Mouse (Mus musculus) frontal cortex, adult (tissue): Measurements from ENCODE around the gene Wrb.

Source experiments
- ATAC-seq: cut with Nextera tagmentation; 2 replicates; pipeline ENCODE4 v1.9.2; 2017; ENCODE audit warnings: mild to moderate bottlenecking, moderate library complexity, mixed read lengths; ENCODE audit not compliant: low TSS enrichment

Gene Wrb

GRCm38 (mm10) chr16:96158511-96159080 lies 13.4 kb downstream of the Wrb start:
- ATAC-seq: no peak

- ATAC-seq: no peak
These were observed 14.0 kb downstream of the Wrb start for GRCm38 (mm10) chr16:96159091-96159731.

- ATAC-seq: no peak
These were observed 14.7 kb downstream of the Wrb start for GRCm38 (mm10) chr16:96159794-96160346.

GRCm38 (mm10) chr16:96160927-96161326 lies 15.7 kb downstream of the Wrb start:
- ATAC-seq: no peak

GRCm38 (mm10) chr16:96161336-96161735 lies 16.1 kb downstream of the Wrb start:
- ATAC-seq: no peak

GRCm38 (mm10) chr16:96165723-96166264 lies 20.6 kb downstream of the Wrb start:
- no peak for ATAC-seq

GRCm38 (mm10) chr16:96168837-96169236 lies 23.6 kb downstream of the Wrb start:
- ATAC-seq: no peak

GRCm38 (mm10) chr16:96173648-96174047 lies 28.4 kb downstream of the Wrb start:
- no peak for ATAC-seq

- no peak for ATAC-seq
These were observed 30.2 kb downstream of the Wrb start for GRCm38 (mm10) chr16:96175399-96175798.

- no peak for ATAC-seq
These were observed 33.9 kb downstream of the Wrb start for GRCm38 (mm10) chr16:96179156-96179555.

GRCm38 (mm10) chr16:96187619-96188018 lies 42.4 kb downstream of the Wrb start:
- no peak for ATAC-seq

- ATAC-seq: peak; percentile 99
These were observed 46.6 kb downstream of the Wrb start, which contains the start of gene Lca5l for GRCm38 (mm10) chr16:96191531-96192506. TSS of gene Lca5l (minus strand) at chr16:96192271.

- no peak for ATAC-seq
These were observed 54.9 kb downstream of the Wrb start, which contains the start of gene Sh3bgr for GRCm38 (mm10) chr16:96199913-96200701. TSS of gene Sh3bgr (plus strand) at chr16:96200450.

GRCm38 (mm10) chr16:96200702-96201028 lies 55.5 kb downstream of the Wrb start:
- no peak for ATAC-seq

GRCm38 (mm10) chr16:96201485-96202232 lies 56.5 kb downstream of the Wrb start:
- no peak for ATAC-seq
